Mouse (Mus musculus) macrophage (primary cell): ENCODE results near the gene Cdk18. TPM values are rescaled to one million over a fixed set of nuclear protein-coding genes. Genes with fewer than 3 reads are reported as not detected.

Experiments used
- H3K27ac ChIP-seq: fragments of 350-480 bp; formaldehyde crosslinking; 2 replicates; pipeline ENCODE4 v1.9.0; 2021
- H3K36me3 ChIP-seq: fragments of 350-480 bp; formaldehyde crosslinking; 2 replicates; pipeline ENCODE4 v1.9.0; 2021; ENCODE audit errors: inconsistent target
- H3K4me3 ChIP-seq: fragments of 350-480 bp; formaldehyde crosslinking; 2 replicates; pipeline ENCODE4 v1.9.0; 2021; ENCODE audit errors: inconsistent target
- H3K79me2 ChIP-seq: fragments of 350-480 bp; formaldehyde crosslinking; 2 replicates; pipeline ENCODE4 v1.9.0; 2021; ENCODE audit errors: inconsistent target
- WGBS: methylation state at CpG from one replicate; pipeline ENCODE4 v1.1.7; 2026; ENCODE audit warnings: inconsistent platforms; ENCODE audit not compliant: missing documents; 5-methylcytosine and 5-hydroxymethylcytosine counted together
- polyA plus RNA-seq: library from polyadenylated mRNA; stranded (reverse); fragments of 250-400 nt; gene quantifications from 3 replicates; pipeline ENCODE4 v1.2.4, GENCODE M21; 2018; ENCODE audit warnings: inconsistent platforms

Cdk18 gene
- polyA plus RNA-seq, 1 experiment from 2014 or later: 165 TPM

DNA sequence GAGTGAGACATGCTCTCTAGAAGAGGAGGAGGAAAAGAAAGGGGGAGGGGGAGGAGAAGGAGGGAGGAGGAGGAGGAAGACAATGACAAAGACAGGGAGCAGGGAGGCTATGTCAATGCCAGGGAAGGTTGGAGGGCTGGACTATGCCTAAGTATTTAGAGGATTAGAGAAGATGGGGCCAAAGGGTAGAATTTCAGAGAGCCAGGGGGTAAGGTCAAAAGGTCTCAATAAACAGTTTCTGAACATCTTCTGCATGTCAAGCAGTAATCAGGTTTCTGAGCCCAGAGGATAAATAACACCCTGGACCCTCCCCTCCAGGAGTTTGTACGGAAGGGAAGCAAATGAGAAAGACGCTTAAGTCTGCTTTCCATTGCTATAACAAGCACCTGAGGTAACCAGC is 1.7 kb upstream of the Cdk18 start:
- no peak overlapping the region for H3K4me3 ChIP-seq
- no peaks in the 10 kb centered on the region for H3K36me3 ChIP-seq
- H3K79me2 ChIP-seq: peaks cover 45% of the 10 kb centered on the region
- WGBS: 100% methylated on average over 2 of the region's 2 CpGs
- H3K27ac ChIP-seq: no peak overlapping the region; the same call in 1 of the 2 replicates

DNA sequence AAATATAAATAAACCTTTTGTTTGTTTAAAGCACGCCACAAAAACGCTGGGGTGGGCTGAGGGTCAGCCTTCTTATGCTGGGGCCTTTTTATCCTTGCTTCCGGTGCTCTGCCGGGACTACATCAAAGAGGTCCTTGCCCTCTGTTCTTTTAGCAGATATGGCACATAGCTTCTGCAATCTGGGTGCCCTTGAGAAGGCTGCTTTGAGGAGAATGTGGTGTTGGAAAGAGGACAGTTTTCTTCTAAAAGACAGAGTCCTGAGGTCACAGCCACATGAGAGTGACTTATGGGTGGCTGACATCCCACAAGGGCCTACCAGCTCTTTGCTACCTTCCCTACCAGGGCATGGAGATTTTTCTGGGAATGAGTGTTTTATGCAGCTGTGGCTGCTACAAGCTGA is 1.1 kb upstream of the Cdk18 start:
- WGBS: 89% methylated on average over 4 of the region's 4 CpGs
- H3K4me3 ChIP-seq: no peak overlapping the region
- H3K27ac ChIP-seq: peak overlapping the region; percentile 94
- peaks cover 51% of the 10 kb centered on the region for H3K79me2 ChIP-seq
- no peaks in the 10 kb centered on the region for H3K36me3 ChIP-seq

DNA sequence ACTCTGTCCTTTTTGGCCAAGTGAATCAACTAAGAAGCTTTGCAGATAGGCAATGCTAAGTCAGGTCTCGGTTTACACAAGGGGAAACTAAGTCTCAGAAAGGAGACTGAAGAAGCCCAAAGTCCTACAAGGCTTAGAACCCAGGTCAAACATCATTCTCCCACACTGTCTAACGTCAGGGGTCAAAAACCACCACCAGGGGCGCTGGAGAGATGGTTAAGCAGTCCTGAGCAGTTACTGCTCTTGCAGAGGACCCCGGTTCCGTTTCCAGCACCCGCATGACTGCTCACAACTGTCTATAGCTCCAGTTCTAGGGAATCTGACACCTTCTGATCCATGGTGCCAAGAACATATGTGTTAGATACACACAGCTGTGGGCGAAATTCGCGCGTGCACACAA is 687 bp upstream of the Cdk18 start:
- 75% methylated on average over 10 of the region's 10 CpGs for whole genome bisulfite sequencing
- Histone ChIP-seq H3K4me3 (peak overlapping the region; percentile 93; the same call in 1 of the 2 replicates), H3K79me2 (peaks cover 55% of the 10 kb centered on the region), H3K36me3 (no peaks in the 10 kb centered on the region), H3K27ac (peak overlapping the region; percentile 94)

- WGBS: 6% methylated on average over 33 of the region's 35 CpGs
- Histone ChIP-seq H3K27ac (peak overlapping the region; percentile 94), H3K79me2 (peaks cover 68% of the 10 kb centered on the region), H3K36me3 (no peaks in the 10 kb centered on the region; the same call in 1 of the 2 replicates), H3K4me3 (peak overlapping the region; percentile 93)
Observed at GRCm38 (mm10) chr1:132138576-132139415, 688 bp downstream of the Cdk18 start.

GRCm38 (mm10) chr1:132137935-132138575 is 1.4 kb downstream of the Cdk18 start:
- Histone ChIP-seq H3K4me3 (peak overlapping the region; percentile 93), H3K27ac (peak overlapping the region; percentile 94), H3K36me3 (no peaks in the 10 kb centered on the region; the same call in 1 of the 2 replicates), H3K79me2 (peaks cover 76% of the 10 kb centered on the region)
- 59% methylated on average over 9 of the region's 9 CpGs for WGBS

DNA sequence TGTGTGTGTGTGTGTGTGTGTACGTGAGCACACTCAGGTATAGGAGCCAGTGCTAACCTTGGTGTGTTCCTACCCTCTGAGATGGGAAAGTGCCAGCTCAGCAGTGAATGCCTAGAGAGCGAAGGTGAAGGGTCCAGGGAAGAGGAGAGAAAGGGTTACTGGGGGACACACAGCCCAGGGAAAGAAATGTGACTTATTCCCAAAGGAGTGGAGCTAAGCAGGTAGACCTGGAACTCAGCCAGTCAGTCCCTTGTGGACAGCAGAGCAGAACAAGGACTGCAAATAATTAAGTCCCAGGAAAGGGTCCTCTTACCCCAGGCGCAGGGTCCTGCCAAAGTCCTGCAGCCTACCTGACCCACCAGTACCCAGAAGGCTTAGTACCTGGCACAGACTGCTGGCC is 2.6 kb downstream of the Cdk18 start:
- 97% methylated on average over 3 of the region's 3 CpGs for WGBS
- no peaks in the 10 kb centered on the region; the same call in 1 of the 2 replicates for H3K36me3 ChIP-seq
- H3K27ac ChIP-seq: peak overlapping the region; percentile 94
- peaks cover 88% of the 10 kb centered on the region for H3K79me2 ChIP-seq
- peak overlapping the region; percentile 93; the same call in 1 of the 2 replicates for H3K4me3 ChIP-seq

- H3K4me3 ChIP-seq: no peak overlapping the region
- H3K36me3 ChIP-seq: no peaks in the 10 kb centered on the region; the same call in 1 of the 2 replicates
- H3K27ac ChIP-seq: peak overlapping the region; percentile 94
- WGBS: 44% methylated on average over 7 of the region's 7 CpGs
- H3K79me2 ChIP-seq: peaks cover 96% of the 10 kb centered on the region
Observed at GRCm38 (mm10) chr1:132135631-132136030, 3.9 kb downstream of the Cdk18 start.

GRCm38 (mm10) chr1:132128311-132128710 is 11.2 kb downstream of the Cdk18 start:
- peaks cover 96% of the 10 kb centered on the region for H3K79me2 ChIP-seq
- H3K27ac ChIP-seq: no peak overlapping the region
- 97% methylated on average over 7 of the region's 7 CpGs for WGBS
- H3K4me3 ChIP-seq: no peak overlapping the region
- peaks cover 25% of the 10 kb centered on the region; the same call in 1 of the 2 replicates for H3K36me3 ChIP-seq

DNA sequence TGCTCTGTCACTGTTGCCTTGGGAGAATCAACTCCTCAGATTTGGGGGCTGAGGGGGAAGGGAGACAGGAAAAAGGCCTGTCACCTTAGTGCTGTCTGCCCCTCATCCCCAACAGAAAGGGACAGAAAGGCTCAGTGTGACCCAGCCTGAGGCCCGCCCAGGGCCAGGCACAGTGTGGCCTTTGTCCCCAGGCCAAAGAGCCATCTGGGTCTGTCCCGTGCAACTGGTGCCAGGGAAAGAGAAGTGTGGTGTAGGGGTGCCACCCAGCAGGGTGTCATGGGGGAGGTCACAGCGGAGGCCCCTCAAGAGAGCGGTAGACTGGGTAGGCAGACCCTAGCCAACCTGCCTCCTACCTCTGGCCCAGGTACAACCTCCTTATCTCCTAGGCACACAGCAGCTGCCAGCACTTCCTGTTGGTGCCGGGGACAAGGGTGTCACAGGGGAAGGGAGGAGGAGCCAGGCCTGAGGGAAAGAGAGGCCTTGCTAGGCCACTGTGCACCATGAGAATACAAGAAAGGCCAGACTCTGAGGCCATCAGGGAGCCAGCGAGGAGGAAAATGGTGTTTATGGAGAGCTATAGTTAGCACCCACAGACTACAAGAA is 13.6 kb downstream of the Cdk18 start:
- H3K79me2 ChIP-seq: peaks cover 91% of the 10 kb centered on the region
- peaks cover 46% of the 10 kb centered on the region; the same call in 1 of the 2 replicates for H3K36me3 ChIP-seq
- H3K4me3 ChIP-seq: no peak overlapping the region
- WGBS: 44% methylated on average over 6 of the region's 6 CpGs
- 0 out of 2 replicates have a peak overlapping the region, but pooled peaks have one; percentile 2 for H3K27ac ChIP-seq

DNA sequence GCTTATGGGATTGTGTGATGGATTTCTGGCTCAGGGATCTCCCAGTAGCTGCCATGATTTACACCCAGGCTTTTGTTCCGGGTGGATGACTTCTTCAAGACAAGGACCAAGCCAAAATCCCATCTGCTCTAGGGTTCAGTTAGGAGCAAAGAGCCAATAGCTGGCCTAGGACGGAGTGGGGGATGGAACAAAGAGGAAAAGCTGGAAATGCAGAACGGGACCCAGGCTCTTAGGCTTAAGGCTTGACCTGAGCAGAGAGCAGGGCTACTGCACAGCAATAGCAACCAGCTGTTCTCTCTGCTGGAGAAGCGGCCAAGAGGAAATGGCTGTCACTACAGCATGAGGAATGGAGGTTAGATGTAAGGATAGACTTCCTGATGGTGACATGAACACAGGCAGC is 14.2 kb downstream of the Cdk18 start:
- Histone ChIP-seq H3K36me3 (peaks cover 52% of the 10 kb centered on the region), H3K4me3 (no peak overlapping the region), H3K79me2 (peaks cover 84% of the 10 kb centered on the region), H3K27ac (no peak overlapping the region)
- 88% methylated on average over 4 of the region's 4 CpGs for WGBS

DNA sequence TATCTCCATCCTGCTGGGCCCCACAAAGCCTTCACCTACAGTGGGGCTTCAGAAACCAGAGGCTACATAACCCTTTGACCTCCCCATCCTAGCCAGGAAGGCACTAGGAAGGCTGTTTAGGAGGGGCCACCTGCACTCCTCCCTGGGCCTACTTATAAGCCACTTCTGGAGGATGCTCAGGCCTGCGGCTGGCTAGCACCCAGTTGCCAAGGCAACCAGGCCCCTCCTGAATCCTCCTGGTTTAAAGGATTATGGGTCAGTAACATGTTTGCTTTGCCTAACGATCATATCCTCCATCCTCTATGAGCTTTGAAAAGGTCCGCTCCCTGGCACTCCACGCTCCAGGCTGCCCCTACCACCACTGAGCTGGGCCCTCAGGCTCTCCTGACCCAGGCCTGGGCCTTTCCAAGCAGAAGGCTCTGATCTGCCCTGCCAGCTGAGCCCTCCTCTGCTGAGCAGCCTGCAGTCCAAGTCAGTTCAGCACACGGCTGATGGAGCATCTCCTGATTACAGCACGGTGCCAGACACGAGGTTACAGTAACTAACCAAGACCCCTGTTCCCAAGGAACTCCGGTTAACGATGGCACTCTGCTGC is 16.0 kb downstream of the Cdk18 start:
- Histone ChIP-seq H3K36me3 (peaks cover 64% of the 10 kb centered on the region), H3K4me3 (no peak overlapping the region), H3K27ac (no peak overlapping the region), H3K79me2 (peaks cover 67% of the 10 kb centered on the region)
- 91% methylated on average over 9 of the region's 9 CpGs for WGBS

DNA sequence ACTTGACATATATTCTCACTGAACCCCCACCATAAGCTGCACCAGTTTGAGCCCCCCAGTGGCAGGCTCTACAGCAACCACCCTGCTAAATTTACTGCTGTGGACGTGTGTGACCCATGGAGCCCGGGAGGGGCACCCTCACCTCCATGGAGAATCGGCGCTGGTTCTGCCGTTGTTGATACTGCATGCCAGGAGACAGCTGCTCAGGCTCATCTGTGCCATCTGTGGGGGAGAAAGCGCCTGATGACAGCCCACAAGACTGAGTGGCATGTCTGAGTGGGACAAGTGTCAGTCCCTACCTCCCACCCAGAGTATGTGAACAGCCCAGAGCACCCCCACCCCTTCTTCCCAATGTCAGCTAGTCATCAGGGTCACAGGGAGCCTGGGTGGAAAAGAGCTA is 17.6 kb downstream of the Cdk18 start:
- Histone ChIP-seq H3K27ac (no peak overlapping the region), H3K4me3 (no peak overlapping the region), H3K36me3 (peaks cover 73% of the 10 kb centered on the region), H3K79me2 (peaks cover 51% of the 10 kb centered on the region)
- 90% methylated on average over 5 of the region's 6 CpGs for WGBS

DNA sequence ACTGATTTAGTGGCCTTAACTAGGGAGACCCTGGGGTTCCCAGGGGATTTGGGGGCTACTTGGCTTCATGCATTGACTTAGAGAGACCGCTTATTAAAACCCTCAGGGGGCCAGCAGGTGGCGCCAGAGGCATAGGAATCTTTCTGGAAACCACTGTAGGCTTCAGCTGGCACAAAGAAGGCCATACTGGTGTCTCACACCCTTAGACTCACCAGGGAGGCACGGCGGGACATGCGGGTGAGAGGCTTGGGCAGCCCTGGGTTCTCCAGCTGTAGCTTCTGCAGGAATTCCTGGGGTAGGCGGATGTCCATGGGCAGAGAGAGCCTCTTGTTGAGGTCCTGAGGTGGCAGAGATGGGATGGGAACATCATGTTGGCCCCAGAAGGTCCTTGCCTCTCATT is 18.2 kb downstream of the Cdk18 start:
- peaks cover 79% of the 10 kb centered on the region for H3K36me3 ChIP-seq
- WGBS: 43% methylated on average over 5 of the region's 6 CpGs
- peaks cover 44% of the 10 kb centered on the region for H3K79me2 ChIP-seq
- H3K4me3 ChIP-seq: no peak overlapping the region
- H3K27ac ChIP-seq: no peak overlapping the region

DNA sequence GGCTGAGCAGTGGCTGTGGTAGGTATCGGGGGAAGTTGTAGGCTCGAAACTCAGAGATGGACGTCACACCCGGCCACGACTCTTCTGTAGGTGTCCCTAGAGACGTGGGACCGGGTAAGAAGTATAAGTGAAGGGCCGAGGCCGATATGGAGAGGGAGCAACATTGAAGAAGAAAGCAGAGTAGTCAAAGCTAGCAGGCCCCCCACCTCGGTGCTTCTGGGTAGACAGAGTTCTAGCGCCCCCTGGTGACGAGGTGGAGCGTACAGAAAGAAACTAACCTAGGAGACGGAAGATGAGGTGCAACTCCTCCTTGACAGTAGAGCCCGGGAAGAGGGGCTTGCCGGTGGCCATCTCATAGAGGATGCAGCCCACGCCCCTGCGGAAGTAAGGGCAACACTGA is 22.9 kb downstream of the Cdk18 start:
- no peak overlapping the region for H3K4me3 ChIP-seq
- H3K79me2 ChIP-seq: no peaks in the 10 kb centered on the region
- WGBS: 53% methylated on average over 18 of the region's 18 CpGs
- peaks cover 83% of the 10 kb centered on the region for H3K36me3 ChIP-seq
- no peak overlapping the region for H3K27ac ChIP-seq
